Mouse (Mus musculus) lung, postnatal 0 days (tissue): Measurements from ENCODE around the gene Olfr1419. TPM values are rescaled to one million over a fixed set of nuclear protein-coding genes. Genes with fewer than 3 reads are reported as not detected.
A peak's percentile ranks its signal among the peaks of the same experiment; 100 is the strongest.

Experiments used
- ATAC-seq: fragments of 200-750 bp; cut with Nextera tagmentation; 2 replicates; pipeline ENCODE4 v1.8.0; 2017; ENCODE audit warnings: moderate library complexity
- DNase-seq: peaks from one replicate; pipeline ENCODE4 v3.0.0-alpha.2; 2016; ENCODE audit warnings: low spot score
- H3K27ac ChIP-seq: fragments of 300-500 bp; sonication (generic); 2 replicates; pipeline ENCODE4 v1.5.1; 2014; ENCODE audit warnings: antibody characterized with exemption, mild to moderate bottlenecking, low read length, mixed read lengths
- H3K27me3 ChIP-seq: fragments of 300-500 bp; sonication (generic); replicated peaks from 2 replicates; pipeline ENCODE4 v1.6.1; 2014; ENCODE audit warnings: low read length, mixed read lengths; ENCODE audit not compliant: insufficient read depth
- H3K36me3 ChIP-seq: fragments of 300-500 bp; sonication (generic); 2 replicates; pipeline ENCODE4 v1.6.1; 2014; ENCODE audit warnings: low read length, mixed read lengths; ENCODE audit not compliant: insufficient read depth
- H3K4me1 ChIP-seq: fragments of 300-500 bp; sonication (generic); 2 replicates; pipeline ENCODE4 v1.6.1; 2014; ENCODE audit warnings: antibody characterized with exemption, low read depth, low read length, mixed read lengths; ENCODE audit not compliant: insufficient read depth
- H3K4me2 ChIP-seq: fragments of 300-500 bp; sonication (generic); replicated peaks from 2 replicates; pipeline ENCODE4 v1.6.1; 2014; ENCODE audit warnings: low read depth, mild to moderate bottlenecking, low read length, moderate library complexity, mixed read lengths
- H3K4me3 ChIP-seq: fragments of 300-500 bp; sonication (generic); 2 replicates; pipeline ENCODE4 v1.5.1; 2014; ENCODE audit warnings: low read depth, low read length
- H3K9ac ChIP-seq: fragments of 300-500 bp; sonication (generic); replicated peaks from 2 replicates; pipeline ENCODE4 v1.6.1; 2014; ENCODE audit warnings: low read depth, mild to moderate bottlenecking
- H3K9me3 ChIP-seq: fragments of 300-500 bp; sonication (generic); 2 replicates; pipeline ENCODE4 v1.6.1; 2016; ENCODE audit warnings: low read length, mixed read lengths
- CTCF ChIP-seq: IDR thresholded peaks from 2 replicates; pipeline ENCODE4 v1.5.1; 2016; ENCODE audit warnings: antibody characterized with exemption, mild to moderate bottlenecking
- EP300 ChIP-seq: IDR thresholded peaks from 2 replicates; pipeline ENCODE4 v1.6.1; 2016; ENCODE audit warnings: antibody characterized with exemption, mild to moderate bottlenecking, control low read depth
- WGBS: fragments of 180-500 bp; shearing (Covaris S2); extraction: QIAGEN DNeasy Blood & Tissue Kit; methylation state at CpG from one replicate; pipeline ENCODE4 v1.1.7; 2014; 5-methylcytosine and 5-hydroxymethylcytosine counted together
- microRNA-seq: library from miRNA; unstranded; fragments of <30 nt; microRNA quantifications from one replicate; pipeline ENCODE4, GENCODE M21; 2016
- polyA plus RNA-seq: library from polyadenylated mRNA; unstranded; fragments of >200 nt; fragmentation: Nextera tagmentation; extraction: Ambion mirVana; gene quantifications from 2 replicates; pipeline ENCODE4 v1.2.1, GENCODE M21; 2015

Olfr1419 gene
- polyA plus RNA-seq, 1 experiment from 2014 or later, result not detected

DNA sequence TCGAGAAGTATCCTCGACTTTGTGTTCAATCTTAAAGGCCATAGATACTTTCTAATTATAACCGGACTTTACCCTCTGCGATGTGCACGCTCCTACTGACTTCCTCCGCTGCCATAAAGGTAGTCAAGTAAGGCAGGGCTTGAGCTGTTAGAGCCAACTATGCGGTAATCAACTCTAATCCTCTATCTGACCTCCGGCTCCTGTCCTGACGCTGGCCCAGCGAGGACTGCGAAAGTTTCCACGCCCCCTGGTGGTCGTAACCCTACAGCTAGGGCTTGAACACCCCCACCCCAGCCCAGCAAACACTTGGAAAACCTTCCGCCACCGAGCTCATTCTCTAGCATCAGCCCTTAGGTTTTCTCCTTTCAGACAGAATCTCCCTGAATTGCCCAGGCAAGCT is 55.1 kb downstream of the Olfr1419 start:
- Histone ChIP-seq H3K4me1 (peaks cover 9% of the 10 kb centered on the region), H3K27me3 (no peaks in the 10 kb centered on the region), H3K4me3 (peak overlapping the region; percentile 77), H3K9ac (0 out of 2 replicates have a peak overlapping the region, but pooled peaks have one; percentile 82), H3K36me3 (no peaks in the 10 kb centered on the region), H3K9me3 (no peaks in the 10 kb centered on the region), H3K27ac (no peak overlapping the region), H3K4me2 (peak overlapping the region; percentile 83)
- peak; percentile 89 for DNase-seq
- WGBS, result under 1% methylated on average over 15 of the region's 15 CpGs
- peak; percentile 71 for ATAC-seq
- TF ChIP-seq EP300 (no peak), CTCF (peak; percentile 79)

DNA sequence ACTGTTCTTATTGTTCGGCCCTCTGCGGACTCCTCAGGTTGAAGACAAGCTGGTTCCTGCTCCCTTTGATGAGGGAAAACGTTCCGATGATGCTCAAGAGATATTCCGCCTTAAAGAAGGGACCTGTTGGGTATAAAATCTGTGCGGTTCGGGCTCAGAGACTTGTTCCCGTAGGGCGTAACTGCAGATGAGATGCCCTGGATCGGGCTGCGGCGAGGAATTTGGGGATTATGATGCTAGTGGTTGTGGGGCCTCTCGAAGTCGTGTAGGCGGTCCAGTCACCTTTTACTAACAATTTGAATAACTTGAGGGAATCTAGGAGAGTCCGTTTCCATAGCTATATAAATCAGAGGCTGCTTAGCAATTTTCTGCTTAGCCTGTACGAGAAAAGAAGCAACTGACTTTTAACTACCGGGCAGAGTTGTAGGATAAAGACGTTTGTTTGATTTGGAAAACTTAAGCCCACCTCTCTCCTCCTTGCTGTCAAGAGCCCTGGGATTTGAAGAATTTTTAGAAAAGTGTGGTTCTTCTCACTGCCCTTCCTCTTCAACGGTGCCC is 55.7 kb downstream of the Olfr1419 start, which contains the start of gene Stx3:
TSS of gene Stx3 (minus strand) at position 261 of the 558 bp plus-strand sequence.
- Histone ChIP-seq H3K27me3 (no peaks in the 10 kb centered on the region), H3K27ac (peak within 1 kb of the TSS; percentile 92), H3K9ac (peak within 1 kb of the TSS; percentile 82), H3K4me3 (peak within 1 kb of the TSS; percentile 77), H3K9me3 (no peaks in the 10 kb centered on the region), H3K4me1 (peaks cover 9% of the 10 kb centered on the region), H3K36me3 (no peaks in the 10 kb centered on the region), H3K4me2 (peak within 1 kb of the TSS; percentile 83)
- TF ChIP-seq CTCF, result no peak
- TF ChIP-seq EP300, result no peak
- no peak for ATAC-seq
- DNase-seq, result peak; percentile 17
- WGBS, result under 1% methylated on average over 20 of the region's 20 CpGs

Small RNA genes lying within 50 kb of the gene (microRNA-seq; reads per million reads assigned to microRNA genes)
- gene Mir6994, result 3.9 reads per million, percentile 11 among the genes with 10 or more reads in this experiment

Other genes with a start within 250 kb of the Olfr1419 start
- gene Ms4a3, start 234.3 kb downstream of the Olfr1419 start, polyA plus RNA-seq, result not detected in 2 replicates
- gene Oosp2, start 214.5 kb downstream of the Olfr1419 start, polyA plus RNA-seq, result not detected in 2 replicates
- gene Oosp1, start 184.0 kb downstream of the Olfr1419 start, polyA plus RNA-seq, result not detected in 2 replicates
- not detected in 2 replicates for gene Oosp3, start 178.1 kb downstream of the Olfr1419 start, polyA plus RNA-seq
- gene Gif, start 127.6 kb downstream of the Olfr1419 start, polyA plus RNA-seq, result 10.9 and 15.7 TPM in 2 replicates
- 26.9 and 27.8 TPM in 2 replicates for gene Mrpl16, start 104.7 kb downstream of the Olfr1419 start, polyA plus RNA-seq
- 39.7 and 42.6 TPM in 2 replicates for gene Stx3, start 55.7 kb downstream of the Olfr1419 start, polyA plus RNA-seq
- gene Olfr1417, start 35.9 kb downstream of the Olfr1419 start, polyA plus RNA-seq, result 0.08 and 0.14 TPM in 2 replicates
- gene Olfr1418, start 14.0 kb downstream of the Olfr1419 start, polyA plus RNA-seq, result not detected in 2 replicates
- gene Olfr1420, start 11.5 kb upstream of the Olfr1419 start, polyA plus RNA-seq, result 0.12 and 0.15 TPM in 2 replicates
- 9.2 and 9.4 TPM in 2 replicates for gene Patl1, start 37.3 kb upstream of the Olfr1419 start, polyA plus RNA-seq
- 4.6 and 5.2 TPM in 2 replicates for gene Osbp, start 90.8 kb upstream of the Olfr1419 start, polyA plus RNA-seq
- not detected in 2 replicates for gene Olfr1423, start 166.2 kb upstream of the Olfr1419 start, polyA plus RNA-seq
- gene Olfr1424, start 187.6 kb upstream of the Olfr1419 start, polyA plus RNA-seq, result not detected in 2 replicates
- gene Olfr1425, start 202.6 kb upstream of the Olfr1419 start, polyA plus RNA-seq, result not detected in 2 replicates
- gene Olfr1426, start 216.9 kb upstream of the Olfr1419 start, polyA plus RNA-seq, result not detected in 2 replicates
- not detected in 2 replicates for gene Olfr1427, start 228.2 kb upstream of the Olfr1419 start, polyA plus RNA-seq
- gene Olfr1428, start 240.8 kb upstream of the Olfr1419 start, polyA plus RNA-seq, result not detected in 2 replicates
- gene Olfr76, start 248.1 kb upstream of the Olfr1419 start, polyA plus RNA-seq, result not detected in 2 replicates